Mouse (Mus musculus) neural tube, embryonic 11.5 days (tissue): ENCODE measurements at regions not wholly inside any gene's neighbourhood (a gene's known extent, or its start where the extent isn't known, plus 50 kb on each side); places are given as distances from the start of the nearest gene placed in this dataset.

ENCODE experiments used
- ATAC-seq: fragments of 200-750 bp; cut with Nextera tagmentation; 2 replicates; pipeline ENCODE4 v1.8.0; 2017; ENCODE audit warnings: moderate number of reproducible peaks, mild to moderate bottlenecking, moderate TSS enrichment, moderate library complexity; ENCODE audit not compliant: insufficient read depth, low FRiP score, low TSS enrichment
- DNase-seq: peaks from one replicate; pipeline ENCODE4 v3.0.0-alpha.2; 2015; ENCODE audit warnings: low spot score
- H3K27ac ChIP-seq: fragments of 300-500 bp; sonication (generic); 2 replicates; pipeline ENCODE4 v1.5.1; 2014; ENCODE audit warnings: low read depth, mild to moderate bottlenecking, low read length
- H3K27me3 ChIP-seq: fragments of 300-500 bp; sonication (generic); 2 replicates; pipeline ENCODE4 v1.6.1; 2014; ENCODE audit warnings: mild to moderate bottlenecking, low read length, mixed read lengths; ENCODE audit not compliant: control insufficient read depth, insufficient read depth
- H3K36me3 ChIP-seq: fragments of 300-500 bp; sonication (generic); 2 replicates; pipeline ENCODE4 v1.6.1; 2014; ENCODE audit warnings: mild to moderate bottlenecking, low read length, moderate library complexity, mixed read lengths; ENCODE audit not compliant: control insufficient read depth, insufficient read depth
- H3K4me1 ChIP-seq: fragments of 300-500 bp; sonication (generic); 2 replicates; pipeline ENCODE4 v1.6.1; 2014; ENCODE audit warnings: low read length, mixed read lengths; ENCODE audit not compliant: control insufficient read depth, insufficient read depth
- H3K4me2 ChIP-seq: fragments of 300-500 bp; sonication (generic); 2 replicates; pipeline ENCODE4 v1.6.1; 2014; ENCODE audit warnings: low read depth, mild to moderate bottlenecking, moderate library complexity
- H3K4me3 ChIP-seq: fragments of 300-500 bp; sonication (generic); 2 replicates; pipeline ENCODE4 v1.5.1; 2014; ENCODE audit warnings: low read depth, low read length
- H3K9ac ChIP-seq: fragments of 300-500 bp; sonication (generic); 2 replicates; pipeline ENCODE4 v1.6.1; 2014; ENCODE audit warnings: mild to moderate bottlenecking, low read length
- H3K9me3 ChIP-seq: fragments of 300-500 bp; sonication (generic); 2 replicates; pipeline ENCODE4 v1.6.1; 2016; ENCODE audit warnings: low read length; ENCODE audit not compliant: control insufficient read depth
- WGBS: fragments of 180-500 bp; shearing (Covaris S2); extraction: QIAGEN DNeasy Blood & Tissue Kit; methylation state at CpG from one replicate; pipeline ENCODE4 v1.1.7; 2014; 5-methylcytosine and 5-hydroxymethylcytosine counted together

- H3K9ac ChIP-seq: no peak overlapping the region
- no peak overlapping the region for H3K27ac ChIP-seq
- DNase-seq (no peak), ATAC-seq (no peak)
- H3K4me2 ChIP-seq: no peak overlapping the region
- H3K36me3 ChIP-seq: no peaks in the 10 kb centered on the region
- WGBS: 77% methylated on average over 9 of the region's 9 CpGs
- no peaks in the 10 kb centered on the region for H3K27me3 ChIP-seq
- no peak overlapping the region for H3K4me3 ChIP-seq
- no peaks in the 10 kb centered on the region for H3K4me1 ChIP-seq
- H3K9me3 ChIP-seq: no peaks in the 10 kb centered on the region
Observed at GRCm38 (mm10) chr2:131650611-131651153, 88.6 kb upstream of the Adra1d start.

GRCm38 (mm10) chr2:131644166-131644858, 82.2 kb upstream of the Adra1d start:
- Histone ChIP-seq H3K4me3 (no peak overlapping the region), H3K36me3 (no peaks in the 10 kb centered on the region), H3K27me3 (no peaks in the 10 kb centered on the region), H3K4me1 (no peaks in the 10 kb centered on the region), H3K9ac (no peak overlapping the region), H3K4me2 (no peak overlapping the region), H3K9me3 (no peaks in the 10 kb centered on the region), H3K27ac (no peak overlapping the region)
- 77% methylated on average over 2 of the region's 2 CpGs for WGBS
- no peak for DNase-seq
- ATAC-seq: no peak

- no peaks in the 10 kb centered on the region for H3K36me3 ChIP-seq
- DNase-seq (no peak), ATAC-seq (no peak)
- no peak overlapping the region for H3K4me2 ChIP-seq
- no peaks in the 10 kb centered on the region for H3K9me3 ChIP-seq
- H3K27ac ChIP-seq: no peak overlapping the region
- H3K4me3 ChIP-seq: no peak overlapping the region
- H3K27me3 ChIP-seq: no peaks in the 10 kb centered on the region
- H3K4me1 ChIP-seq: no peaks in the 10 kb centered on the region
- WGBS: 72% methylated on average over 3 of the region's 3 CpGs
- no peak overlapping the region for H3K9ac ChIP-seq
Observed at GRCm38 (mm10) chr2:131642456-131642855, 80.4 kb upstream of the Adra1d start.

- Histone ChIP-seq H3K27me3 (no peaks in the 10 kb centered on the region), H3K4me2 (no peak overlapping the region), H3K36me3 (no peaks in the 10 kb centered on the region), H3K9ac (no peak overlapping the region), H3K9me3 (no peaks in the 10 kb centered on the region), H3K27ac (no peak overlapping the region), H3K4me1 (no peaks in the 10 kb centered on the region), H3K4me3 (no peak overlapping the region)
- WGBS: 85% methylated on average over 3 of the region's 3 CpGs
- no peak for DNase-seq
- no peak for ATAC-seq
Observed at GRCm38 (mm10) chr2:131638996-131639605, 77.0 kb upstream of the Adra1d start.

GRCm38 (mm10) chr2:131635791-131636190, 73.7 kb upstream of the Adra1d start:
- DNase-seq: no peak
- Histone ChIP-seq H3K4me2 (no peak overlapping the region), H3K9me3 (no peaks in the 10 kb centered on the region), H3K4me1 (no peaks in the 10 kb centered on the region), H3K4me3 (no peak overlapping the region), H3K9ac (no peak overlapping the region), H3K36me3 (no peaks in the 10 kb centered on the region), H3K27me3 (no peaks in the 10 kb centered on the region), H3K27ac (no peak overlapping the region)
- no peak for ATAC-seq
- 84% methylated on average over 2 of the region's 2 CpGs for WGBS

GRCm38 (mm10) chr2:131617916-131618315, 55.8 kb upstream of the Adra1d start:
- Histone ChIP-seq H3K9ac (no peak overlapping the region), H3K9me3 (no peaks in the 10 kb centered on the region), H3K4me2 (no peak overlapping the region), H3K4me3 (no peak overlapping the region), H3K36me3 (no peaks in the 10 kb centered on the region), H3K27me3 (no peaks in the 10 kb centered on the region), H3K27ac (no peak overlapping the region), H3K4me1 (no peaks in the 10 kb centered on the region)
- WGBS: 69% methylated on average over 4 of the region's 4 CpGs
- no peak for DNase-seq
- no peak for ATAC-seq

- H3K4me3 ChIP-seq: no peak overlapping the region
- ATAC-seq (no peak), DNase-seq (no peak)
- H3K27me3 ChIP-seq: no peaks in the 10 kb centered on the region
- no peaks in the 10 kb centered on the region for H3K4me1 ChIP-seq
- no peak overlapping the region for H3K27ac ChIP-seq
- 77% methylated on average over 5 of the region's 5 CpGs for WGBS
- no peak overlapping the region for H3K9ac ChIP-seq
- no peaks in the 10 kb centered on the region for H3K9me3 ChIP-seq
- H3K36me3 ChIP-seq: no peaks in the 10 kb centered on the region
- no peak overlapping the region for H3K4me2 ChIP-seq
Observed at GRCm38 (mm10) chr2:131612486-131612885, 50.4 kb upstream of the Adra1d start.
